Mouse (Mus musculus) cortical plate, adult 2 months (tissue): ENCODE data around the gene Itpr2. TPM values are rescaled to one million over a fixed set of nuclear protein-coding genes. Genes with fewer than 3 reads are reported as not detected.

Experiments
- H3K27ac ChIP-seq: fragments of 200-500 bp; 2 replicates; pipeline ENCODE4 v1.5.1; 2012; ENCODE audit warnings: low read length, control low read depth, inconsistent platforms; ENCODE audit not compliant: insufficient read depth
- H3K4me1 ChIP-seq: fragments of 200-500 bp; 2 replicates; pipeline ENCODE4 v1.6.1; 2011; ENCODE audit warnings: low read length; ENCODE audit not compliant: control insufficient read depth, insufficient read depth
- H3K4me3 ChIP-seq: fragments of 200-500 bp; 2 replicates; pipeline ENCODE4 v1.5.1; 2011; ENCODE audit warnings: mild to moderate bottlenecking, low read length, control low read depth; ENCODE audit not compliant: insufficient read depth
- CTCF ChIP-seq: fragments of 200-500 bp; IDR thresholded peaks from 2 replicates; pipeline ENCODE4 v1.5.1; 2011; ENCODE audit warnings: mild to moderate bottlenecking, control low read depth, low read length; ENCODE audit not compliant: insufficient read depth; ENCODE audit errors: extremely low read depth
- POLR2A ChIP-seq: fragments of 200-500 bp; IDR thresholded peaks from 2 replicates; pipeline ENCODE4 v1.6.1; 2011; ENCODE audit warnings: mild to moderate bottlenecking, low read length, control low read depth; ENCODE audit not compliant: insufficient read depth; ENCODE audit errors: extremely low read depth
- polyA plus RNA-seq: library from polyadenylated mRNA; depleted of rRNA; stranded (reverse); fragments of >200 nt; gene quantifications from 2 replicates; pipeline ENCODE4 v1.2.3, GENCODE M21; 2012

Gene Itpr2
- polyA plus RNA-seq, 1 experiment = 8.5 TPM

DNA sequence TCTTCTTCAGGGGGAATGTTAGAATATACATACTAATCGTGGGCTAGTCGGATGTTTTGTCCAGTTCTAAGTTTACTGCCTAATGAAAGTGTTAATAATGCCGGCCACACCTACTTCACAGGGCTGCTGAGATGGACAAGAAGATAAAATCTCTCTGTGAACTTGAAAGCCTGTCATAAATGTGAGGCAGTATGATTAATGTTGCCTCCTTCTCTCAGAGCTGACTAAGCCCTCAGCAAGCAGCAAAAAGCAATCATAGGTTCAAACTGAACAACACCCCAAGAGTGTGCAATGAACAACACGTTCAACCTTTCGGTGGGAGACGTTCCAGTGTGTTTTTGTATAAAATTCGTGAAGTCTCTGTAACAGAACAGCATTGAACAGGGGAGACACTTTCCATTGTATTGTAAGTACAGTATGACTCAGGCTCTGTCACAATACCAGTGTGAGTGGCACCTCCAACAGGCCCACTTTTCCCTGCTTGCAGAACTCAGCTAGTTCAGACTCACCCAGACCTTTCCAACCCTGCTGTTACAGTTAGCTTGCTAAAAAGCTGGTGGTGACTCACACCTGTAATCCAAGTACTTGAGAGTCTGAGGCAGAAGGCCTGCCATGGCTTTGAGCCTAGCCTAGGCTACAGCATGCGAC lies 69.7 kb downstream of the Itpr2 start:
- no peak overlapping the region for H3K4me3 ChIP-seq
- no peak for TF ChIP-seq POLR2A
- TF ChIP-seq CTCF = no peak
- no peaks in the 10 kb centered on the region for H3K4me1 ChIP-seq
- H3K27ac ChIP-seq = no peak overlapping the region

DNA sequence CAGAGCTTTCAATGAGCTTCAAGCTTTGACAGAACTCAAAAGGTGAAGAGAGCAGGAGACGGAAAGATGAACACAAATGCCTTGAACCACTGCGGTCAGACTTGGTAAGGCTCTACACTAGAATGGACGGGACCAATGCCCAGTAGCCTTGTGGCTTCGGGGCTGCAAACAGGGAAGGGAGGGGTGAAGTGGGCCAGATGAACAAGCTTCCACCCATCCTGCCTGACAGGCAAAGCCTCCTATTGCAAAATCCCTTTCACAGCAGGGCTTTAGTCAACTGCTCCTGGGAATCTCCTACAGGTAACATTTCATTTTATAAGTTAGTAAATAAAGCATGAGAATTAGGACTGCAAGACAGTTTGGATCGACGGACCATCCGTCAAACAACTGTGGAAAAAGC lies 70.2 kb downstream of the Itpr2 start:
- no peak for TF ChIP-seq CTCF
- Histone ChIP-seq H3K4me3 (no peak overlapping the region), H3K4me1 (no peaks in the 10 kb centered on the region), H3K27ac (no peak overlapping the region)

DNA sequence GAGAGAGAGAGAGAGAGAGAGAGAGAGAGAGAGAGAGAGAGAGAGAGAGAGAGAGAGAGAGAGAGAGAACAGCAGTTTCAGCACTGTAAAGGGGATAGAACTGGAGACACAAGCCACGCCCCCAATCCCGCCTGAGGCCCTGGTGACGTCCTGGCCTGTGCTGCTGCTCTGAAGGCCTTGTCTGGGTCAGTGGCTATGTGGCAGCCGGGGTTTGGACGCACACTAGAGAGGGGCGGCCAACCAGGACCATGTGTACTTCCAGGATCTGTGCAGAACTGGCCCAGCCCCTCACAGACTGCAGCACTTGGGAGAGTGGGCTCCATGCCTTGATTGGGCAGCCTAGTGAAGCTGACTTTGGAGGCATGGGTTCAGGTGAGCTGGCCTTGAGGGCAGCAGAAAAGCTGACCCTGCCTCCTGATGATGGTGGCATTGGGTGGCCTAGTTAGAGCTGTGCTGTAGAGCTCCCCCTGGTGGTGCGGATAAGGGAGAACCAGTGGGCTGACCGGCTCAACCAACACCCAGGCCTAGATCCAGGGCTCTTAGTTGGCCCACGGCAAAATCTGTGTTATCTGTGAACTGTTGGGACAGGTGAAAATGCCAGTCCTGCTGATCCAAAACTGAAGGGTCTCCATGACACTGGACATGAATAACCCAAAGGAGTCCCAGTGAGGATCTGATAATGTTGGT lies 72.2 kb downstream of the Itpr2 start:
- H3K4me3 ChIP-seq = no peak overlapping the region
- TF ChIP-seq CTCF (peak; percentile 43; the same call in 1 of the 2 replicates), POLR2A (no peak)
- H3K27ac ChIP-seq = no peak overlapping the region
- H3K4me1 ChIP-seq = no peaks in the 10 kb centered on the region

- no peaks in the 10 kb centered on the region for H3K4me1 ChIP-seq
- no peak overlapping the region for H3K4me3 ChIP-seq
- TF ChIP-seq CTCF = no peak
- no peak for TF ChIP-seq POLR2A
- no peak overlapping the region for H3K27ac ChIP-seq
Observed at GRCm38 (mm10) chr6:146424778-146425177, 77.2 kb downstream of the Itpr2 start.

DNA sequence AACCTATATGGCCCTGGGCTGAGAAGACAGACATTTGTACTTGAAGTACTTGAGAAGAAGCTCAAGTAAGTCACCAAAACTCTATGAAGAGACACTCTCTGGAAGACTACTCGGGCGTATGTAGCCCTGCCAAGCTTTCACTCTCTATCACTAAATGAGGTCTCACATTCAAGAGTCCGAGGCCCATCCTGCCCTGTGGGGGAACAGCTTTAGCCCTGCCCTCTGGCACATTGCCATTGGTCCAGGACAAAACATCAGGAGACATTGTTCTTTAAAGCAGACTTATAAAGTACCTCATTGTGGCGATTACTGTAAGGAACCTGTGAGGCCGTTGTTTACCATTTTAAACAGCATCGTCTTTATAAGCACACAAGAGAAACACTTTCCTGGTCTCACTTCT lies 77.7 kb downstream of the Itpr2 start:
- TF ChIP-seq CTCF (no peak), POLR2A (no peak)
- Histone ChIP-seq H3K4me1 (no peaks in the 10 kb centered on the region), H3K4me3 (no peak overlapping the region), H3K27ac (no peak overlapping the region)

- Histone ChIP-seq H3K4me3 (no peak overlapping the region), H3K4me1 (no peaks in the 10 kb centered on the region), H3K27ac (no peak overlapping the region)
- TF ChIP-seq POLR2A (no peak), CTCF (no peak)
Observed at GRCm38 (mm10) chr6:146420718-146421117, 81.3 kb downstream of the Itpr2 start.

- TF ChIP-seq CTCF = no peak
- no peak for TF ChIP-seq POLR2A
- no peak overlapping the region for H3K27ac ChIP-seq
- H3K4me3 ChIP-seq = no peak overlapping the region
- H3K4me1 ChIP-seq = no peaks in the 10 kb centered on the region
Observed at GRCm38 (mm10) chr6:146416461-146416860, 85.6 kb downstream of the Itpr2 start.

- Histone ChIP-seq H3K4me3 (no peak overlapping the region), H3K4me1 (peaks cover 3% of the 10 kb centered on the region; the same call in 1 of the 2 replicates), H3K27ac (no peak overlapping the region)
- no peak for TF ChIP-seq CTCF
- TF ChIP-seq POLR2A = no peak
Observed at GRCm38 (mm10) chr6:146414094-146414493, 87.9 kb downstream of the Itpr2 start.

DNA sequence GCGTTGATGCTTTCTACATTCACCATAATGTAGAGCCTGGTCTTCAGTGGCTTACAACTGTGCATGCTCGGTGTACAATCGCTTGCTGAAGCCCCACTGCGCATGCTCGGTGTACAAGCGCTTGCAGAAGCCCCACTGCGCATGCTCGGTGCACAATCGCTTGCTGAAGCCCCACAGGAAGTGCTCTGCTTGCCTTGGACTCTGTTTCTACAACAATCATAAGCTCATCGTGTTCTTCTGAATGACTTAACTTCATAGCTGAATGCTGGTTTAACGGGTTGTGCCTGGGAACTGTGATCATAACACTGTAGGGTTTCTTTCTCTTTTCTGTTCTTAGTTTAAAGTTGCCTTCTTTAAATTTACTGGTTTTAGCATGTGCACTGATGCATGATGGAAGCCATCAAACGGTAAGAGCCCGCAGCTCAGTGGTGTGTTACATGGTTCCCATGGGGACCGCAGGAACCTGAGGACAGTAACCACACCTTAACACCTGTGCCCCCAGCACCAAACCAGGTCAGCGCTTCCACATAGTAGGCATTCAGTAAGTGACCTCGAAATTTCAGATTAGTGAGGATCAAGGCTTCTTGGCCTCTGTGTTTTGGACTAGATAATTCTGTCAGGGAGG lies 90.5 kb downstream of the Itpr2 start:
- no peak for TF ChIP-seq CTCF
- TF ChIP-seq POLR2A = no peak
- Histone ChIP-seq H3K27ac (no peak overlapping the region), H3K4me3 (no peak overlapping the region), H3K4me1 (peaks cover 3% of the 10 kb centered on the region; the same call in 1 of the 2 replicates)

- no peak overlapping the region for H3K27ac ChIP-seq
- peaks cover 3% of the 10 kb centered on the region; the same call in 1 of the 2 replicates for H3K4me1 ChIP-seq
Observed at GRCm38 (mm10) chr6:146410427-146410810, 91.6 kb downstream of the Itpr2 start.

More at GRCm38 (mm10) chr6:146410427-146410810, 91.6 kb downstream of the Itpr2 start:
- H3K4me3 ChIP-seq = no peak overlapping the region
- TF ChIP-seq CTCF = no peak
- no peak for TF ChIP-seq POLR2A
